Mouse (Mus musculus) limb, embryonic 11.5 days (tissue): Measurements from ENCODE around the gene Iqcf3. TPM values are rescaled to one million over a fixed set of nuclear protein-coding genes. Genes with fewer than 3 reads are reported as not detected.
"Not testable (repeated sequence)": the region's sequence is repeated elsewhere in the genome, so short reads cannot be mapped to it uniquely, and the experiment has no call there.

Source experiments
- ATAC-seq: fragments of 200-750 bp; cut with Nextera tagmentation; 2 replicates; pipeline ENCODE4 v1.8.0; 2017; ENCODE audit warnings: low read depth; ENCODE audit not compliant: insufficient number of reproducible peaks, low FRiP score, low TSS enrichment
- DNase-seq: peaks from one replicate; pipeline ENCODE4 v3.0.0-alpha.2; 2015; ENCODE audit warnings: low spot score
- H3K27ac ChIP-seq: fragments of 300-500 bp; sonication (generic); replicated peaks from 2 replicates; pipeline ENCODE4 v1.5.1; 2014; ENCODE audit warnings: low read depth, mild to moderate bottlenecking, low read length
- H3K27me3 ChIP-seq: fragments of 300-500 bp; sonication (generic); 2 replicates; pipeline ENCODE4 v1.6.1; 2014; ENCODE audit warnings: mild to moderate bottlenecking, low read length, mixed read lengths; ENCODE audit not compliant: control insufficient read depth, insufficient read depth
- H3K36me3 ChIP-seq: fragments of 300-500 bp; sonication (generic); 2 replicates; pipeline ENCODE4 v1.6.1; 2014; ENCODE audit warnings: mild to moderate bottlenecking, low read length, moderate library complexity, mixed read lengths; ENCODE audit not compliant: control insufficient read depth, insufficient read depth
- H3K4me1 ChIP-seq: fragments of 300-500 bp; sonication (generic); 2 replicates; pipeline ENCODE4 v1.6.1; 2014; ENCODE audit warnings: low read length, mixed read lengths; ENCODE audit not compliant: control insufficient read depth, insufficient read depth
- H3K4me2 ChIP-seq: fragments of 300-500 bp; sonication (generic); 2 replicates; pipeline ENCODE4 v1.6.1; 2014; ENCODE audit warnings: low read depth, mild to moderate bottlenecking, moderate library complexity; ENCODE audit not compliant: severe bottlenecking
- H3K4me3 ChIP-seq: fragments of 300-500 bp; sonication (generic); 2 replicates; pipeline ENCODE4 v1.5.1; 2014; ENCODE audit warnings: low read depth, low read length
- H3K9ac ChIP-seq: fragments of 300-500 bp; sonication (generic); 2 replicates; pipeline ENCODE4 v1.6.1; 2014; ENCODE audit warnings: mild to moderate bottlenecking, low read length
- H3K9me3 ChIP-seq: fragments of 300-500 bp; sonication (generic); 2 replicates; pipeline ENCODE4 v1.6.1; 2016; ENCODE audit warnings: low read length; ENCODE audit not compliant: control insufficient read depth
- WGBS: fragments of 180-500 bp; shearing (Covaris S2); extraction: QIAGEN DNeasy Blood & Tissue Kit; methylation state at CpG from one replicate; pipeline ENCODE4 v1.1.7; 2014; 5-methylcytosine and 5-hydroxymethylcytosine counted together
- polyA plus RNA-seq: library from polyadenylated mRNA; unstranded; fragments of >200 nt; fragmentation: Nextera tagmentation; extraction: Ambion mirVana; gene quantifications from 2 replicates; pipeline ENCODE4 v1.2.1, GENCODE M21; 2014

The Iqcf3 gene
- polyA plus RNA-seq, 1 experiment from 2014 or later = not detected

GRCm38 (mm10) chr9:106499667-106500066 is 61.8 kb downstream of the Iqcf3 start, which contains the start of gene Iqcf1:
Iqcf1 (plus strand) TSS chr9:106499967.
- Histone ChIP-seq H3K36me3 (no peaks in the 10 kb centered on the region), H3K4me1 (no peaks in the 10 kb centered on the region), H3K4me2 (no peak within 1 kb of the TSS), H3K9me3 (no peaks in the 10 kb centered on the region), H3K27me3 (no peaks in the 10 kb centered on the region), H3K27ac (no peak within 1 kb of the TSS), H3K4me3 (no peak within 1 kb of the TSS), H3K9ac (no peak within 1 kb of the TSS)
- DNase-seq (no peak), ATAC-seq (no peak)
- 96% methylated on average over 6 of the region's 6 CpGs for WGBS

- 85% methylated on average over 6 of the region's 6 CpGs for WGBS
- not testable (repeated sequence) for DNase-seq, H3K27ac ChIP-seq, H3K9ac ChIP-seq, ATAC-seq, H3K4me1 ChIP-seq, H3K9me3 ChIP-seq, H3K27me3 ChIP-seq, H3K4me2 ChIP-seq, H3K4me3 ChIP-seq
- peaks cover 16% of the 10 kb centered on the region for H3K36me3 ChIP-seq
Measured at GRCm38 (mm10) chr9:106487602-106488001, 73.8 kb downstream of the Iqcf3 start.

GRCm38 (mm10) chr9:106485076-106485475 is 76.4 kb downstream of the Iqcf3 start:
- H3K27ac ChIP-seq = no peak overlapping the region
- no peak for DNase-seq
- no peak overlapping the region for H3K4me3 ChIP-seq
- no peak overlapping the region for H3K9ac ChIP-seq
- no peaks in the 10 kb centered on the region for H3K4me1 ChIP-seq
- WGBS = 88% methylated on average over 10 of the region's 10 CpGs
- H3K4me2 ChIP-seq = no peak overlapping the region
- H3K36me3 ChIP-seq = peaks cover 22% of the 10 kb centered on the region
- no peaks in the 10 kb centered on the region for H3K27me3 ChIP-seq
- no peak for ATAC-seq
- no peaks in the 10 kb centered on the region for H3K9me3 ChIP-seq

- no peak for ATAC-seq
- WGBS = 92% methylated on average over 17 of the region's 17 CpGs
- no peak for DNase-seq
- H3K4me2 ChIP-seq = no peak overlapping the region
- no peak overlapping the region for H3K9ac ChIP-seq
- H3K4me1 ChIP-seq = no peaks in the 10 kb centered on the region
- H3K27ac ChIP-seq = no peak overlapping the region
- H3K27me3 ChIP-seq = no peaks in the 10 kb centered on the region
- H3K4me3 ChIP-seq = no peak overlapping the region
- peaks cover 22% of the 10 kb centered on the region for H3K36me3 ChIP-seq
- H3K9me3 ChIP-seq = no peaks in the 10 kb centered on the region
Measured at GRCm38 (mm10) chr9:106483606-106484005, 77.8 kb downstream of the Iqcf3 start.

- 95% methylated on average over 10 of the region's 10 CpGs for WGBS
- ATAC-seq = no peak
- H3K27me3 ChIP-seq = no peaks in the 10 kb centered on the region
Measured at GRCm38 (mm10) chr9:106483136-106483535, 78.3 kb downstream of the Iqcf3 start.

GRCm38 (mm10) chr9:106482578-106483115 is 78.8 kb downstream of the Iqcf3 start:
- Histone ChIP-seq H3K4me3 (no peak overlapping the region), H3K4me2 (no peak overlapping the region), H3K27me3 (no peaks in the 10 kb centered on the region), H3K36me3 (peaks cover 22% of the 10 kb centered on the region), H3K9me3 (no peaks in the 10 kb centered on the region), H3K4me1 (peaks cover 7% of the 10 kb centered on the region; the same call in 1 of the 2 replicates), H3K27ac (no peak overlapping the region), H3K9ac (no peak overlapping the region)
- 88% methylated on average over 17 of the region's 17 CpGs for WGBS
- ATAC-seq (no peak), DNase-seq (no peak)

More at GRCm38 (mm10) chr9:106483136-106483535, 78.3 kb downstream of the Iqcf3 start:
- peaks cover 2% of the 10 kb centered on the region; the same call in 1 of the 2 replicates for H3K4me1 ChIP-seq
- H3K4me2 ChIP-seq = no peak overlapping the region
- H3K27ac ChIP-seq = no peak overlapping the region
- H3K9ac ChIP-seq = no peak overlapping the region
- H3K9me3 ChIP-seq = no peaks in the 10 kb centered on the region
- no peak for DNase-seq
- H3K36me3 ChIP-seq = peaks cover 22% of the 10 kb centered on the region
- no peak overlapping the region for H3K4me3 ChIP-seq

GRCm38 (mm10) chr9:106481676-106482075 is 79.8 kb downstream of the Iqcf3 start:
- no peak overlapping the region for H3K4me3 ChIP-seq
- H3K9me3 ChIP-seq = no peaks in the 10 kb centered on the region
- no peak for ATAC-seq
- H3K4me2 ChIP-seq = no peak overlapping the region
- H3K27me3 ChIP-seq = no peaks in the 10 kb centered on the region
- H3K9ac ChIP-seq = no peak overlapping the region
- WGBS = 91% methylated on average over 13 of the region's 13 CpGs
- H3K4me1 ChIP-seq = peaks cover 8% of the 10 kb centered on the region; the same call in 1 of the 2 replicates
- H3K27ac ChIP-seq = no peak overlapping the region
- peaks cover 22% of the 10 kb centered on the region for H3K36me3 ChIP-seq
- no peak for DNase-seq

- H3K4me3 ChIP-seq = no peak overlapping the region
- no peaks in the 10 kb centered on the region for H3K27me3 ChIP-seq
- H3K4me2 ChIP-seq = no peak overlapping the region
- no peaks in the 10 kb centered on the region for H3K9me3 ChIP-seq
- H3K36me3 ChIP-seq = peaks cover 22% of the 10 kb centered on the region
- H3K27ac ChIP-seq = no peak overlapping the region
- no peak overlapping the region for H3K9ac ChIP-seq
- DNase-seq (no peak), ATAC-seq (no peak)
- 94% methylated on average over 15 of the region's 15 CpGs for WGBS
- peaks cover 8% of the 10 kb centered on the region for H3K4me1 ChIP-seq
Measured at GRCm38 (mm10) chr9:106481075-106481474, 80.4 kb downstream of the Iqcf3 start.

GRCm38 (mm10) chr9:106480541-106480940 is 80.9 kb downstream of the Iqcf3 start:
- peaks cover 11% of the 10 kb centered on the region for H3K4me1 ChIP-seq
- no peak overlapping the region for H3K27ac ChIP-seq
- no peaks in the 10 kb centered on the region for H3K27me3 ChIP-seq
- no peak overlapping the region for H3K9ac ChIP-seq
- no peaks in the 10 kb centered on the region for H3K9me3 ChIP-seq
- H3K36me3 ChIP-seq = peaks cover 22% of the 10 kb centered on the region
- WGBS = 96% methylated on average over 7 of the region's 7 CpGs
- H3K4me2 ChIP-seq = no peak overlapping the region
- H3K4me3 ChIP-seq = no peak overlapping the region
- ATAC-seq = no peak
- DNase-seq = no peak
